Mouse (Mus musculus) forebrain, embryonic 15.5 days (tissue): ENCODE measurements at regions not wholly inside any gene's neighbourhood (a gene's known extent, or its start where the extent isn't known, plus 50 kb on each side); places are given as distances from the start of the nearest gene placed in this dataset.

Experiments
- ATAC-seq: fragments of 200-750 bp; cut with Nextera tagmentation; replicated peaks from 2 replicates; pipeline ENCODE4 v1.8.0; 2017; ENCODE audit warnings: mild to moderate bottlenecking, moderate TSS enrichment, moderate library complexity
- H3K27ac ChIP-seq: fragments of 300-500 bp; sonication (generic); replicated peaks from 2 replicates; pipeline ENCODE4 v1.5.1; 2015; ENCODE audit warnings: mild to moderate bottlenecking, inconsistent platforms
- H3K27me3 ChIP-seq: fragments of 300-500 bp; sonication (generic); 2 replicates; pipeline ENCODE4 v1.6.1; 2015; ENCODE audit warnings: inconsistent platforms
- H3K36me3 ChIP-seq: fragments of 300-500 bp; sonication (generic); 2 replicates; pipeline ENCODE4 v1.6.1; 2015; ENCODE audit warnings: mild to moderate bottlenecking, inconsistent platforms
- H3K4me1 ChIP-seq: fragments of 300-500 bp; sonication (generic); 2 replicates; pipeline ENCODE4 v1.6.1; 2015; ENCODE audit warnings: inconsistent platforms
- H3K4me2 ChIP-seq: fragments of 300-500 bp; sonication (generic); replicated peaks from 2 replicates; pipeline ENCODE4 v1.6.1; 2015; ENCODE audit warnings: mild to moderate bottlenecking, inconsistent platforms
- H3K4me3 ChIP-seq: fragments of 300-500 bp; sonication (generic); 2 replicates; pipeline ENCODE4 v1.5.1; 2015; ENCODE audit warnings: mild to moderate bottlenecking, inconsistent platforms
- H3K9ac ChIP-seq: fragments of 300-500 bp; sonication (generic); replicated peaks from 2 replicates; pipeline ENCODE4 v1.6.1; 2015; ENCODE audit warnings: mild to moderate bottlenecking, inconsistent platforms
- H3K9me3 ChIP-seq: fragments of 300-500 bp; sonication (generic); 2 replicates; pipeline ENCODE4 v1.6.1; 2016; ENCODE audit warnings: inconsistent platforms
- WGBS: fragments of 180-500 bp; shearing (Covaris S2); methylation state at CpG from one replicate; pipeline ENCODE4 v1.1.7; 2015; ENCODE audit warnings: mixed read lengths; 5-methylcytosine and 5-hydroxymethylcytosine counted together

- H3K9me3 ChIP-seq, result no peaks in the 10 kb centered on the region
- WGBS, result 85% methylated on average over 2 of the region's 2 CpGs
- no peak for ATAC-seq
These were observed 115.8 kb downstream of the Lnpk start for GRCm38 (mm10) chr2:74463407-74463806.

GRCm38 (mm10) chr2:74461211-74461844 is 117.9 kb downstream of the Lnpk start:
- 60% methylated on average over 11 of the region's 11 CpGs for WGBS
- Histone ChIP-seq H3K27me3 (peaks cover 10% of the 10 kb centered on the region), H3K4me3 (no peak overlapping the region), H3K27ac (no peak overlapping the region), H3K36me3 (no peaks in the 10 kb centered on the region), H3K9me3 (no peaks in the 10 kb centered on the region), H3K4me2 (no peak overlapping the region), H3K9ac (no peak overlapping the region), H3K4me1 (no peaks in the 10 kb centered on the region)
- no peak for ATAC-seq

More at GRCm38 (mm10) chr2:74463407-74463806, 115.8 kb downstream of the Lnpk start:
- H3K9ac ChIP-seq, result no peak overlapping the region
- H3K4me3 ChIP-seq, result no peak overlapping the region
- H3K4me2 ChIP-seq, result no peak overlapping the region
- no peaks in the 10 kb centered on the region for H3K36me3 ChIP-seq
- no peaks in the 10 kb centered on the region for H3K4me1 ChIP-seq
- H3K27me3 ChIP-seq, result peaks cover 10% of the 10 kb centered on the region
- no peak overlapping the region for H3K27ac ChIP-seq

GRCm38 (mm10) chr2:74454431-74454830 is 124.8 kb downstream of the Lnpk start:
- WGBS, result 78% methylated on average over 4 of the region's 4 CpGs
- ATAC-seq, result no peak
- H3K36me3 ChIP-seq, result no peaks in the 10 kb centered on the region
- no peak overlapping the region for H3K27ac ChIP-seq
- no peak overlapping the region for H3K9ac ChIP-seq
- H3K4me3 ChIP-seq, result no peak overlapping the region
- H3K27me3 ChIP-seq, result peaks cover 30% of the 10 kb centered on the region
- H3K9me3 ChIP-seq, result no peaks in the 10 kb centered on the region
- H3K4me1 ChIP-seq, result peaks cover 29% of the 10 kb centered on the region
- H3K4me2 ChIP-seq, result no peak overlapping the region

DNA sequence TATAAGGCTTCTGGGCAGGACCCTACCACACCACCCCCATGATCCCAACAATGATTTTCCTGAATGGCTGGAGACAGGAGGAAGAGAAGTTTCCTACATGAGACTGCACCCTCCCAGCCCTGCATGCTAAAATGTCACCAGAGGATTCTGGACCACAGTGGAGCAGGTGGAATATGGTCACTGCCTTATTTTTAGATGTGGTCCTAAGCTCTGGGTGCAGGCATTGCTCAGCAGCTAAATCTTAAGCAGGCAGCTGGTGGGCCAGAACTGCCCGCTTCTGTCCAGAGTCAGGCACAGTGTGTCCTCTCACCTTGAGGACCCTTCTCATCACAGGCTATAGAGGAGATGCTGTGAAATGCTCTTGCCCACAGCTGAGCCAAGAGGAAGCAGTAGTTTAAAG is 126.6 kb downstream of the Lnpk start:
- 85% methylated on average over 1 of the region's 1 CpGs for whole genome bisulfite sequencing
- Histone ChIP-seq H3K4me1 (peaks cover 29% of the 10 kb centered on the region), H3K27ac (no peak overlapping the region), H3K27me3 (peaks cover 35% of the 10 kb centered on the region), H3K4me2 (no peak overlapping the region), H3K9ac (no peak overlapping the region), H3K4me3 (no peak overlapping the region), H3K36me3 (no peaks in the 10 kb centered on the region), H3K9me3 (no peaks in the 10 kb centered on the region)
- no peak for ATAC-seq

GRCm38 (mm10) chr2:74451578-74451977 is 127.7 kb downstream of the Lnpk start:
- no peak for ATAC-seq
- 4% methylated on average over 6 of the region's 6 CpGs for WGBS

GRCm38 (mm10) chr2:74451038-74451437 is 128.2 kb downstream of the Lnpk start:
- Histone ChIP-seq H3K4me2 (peak overlapping the region; percentile 34), H3K9ac (no peak overlapping the region), H3K27me3 (peaks cover 40% of the 10 kb centered on the region), H3K4me1 (peaks cover 29% of the 10 kb centered on the region), H3K4me3 (0 out of 2 replicates have a peak overlapping the region, but pooled peaks have one; percentile 1), H3K36me3 (no peaks in the 10 kb centered on the region), H3K9me3 (no peaks in the 10 kb centered on the region), H3K27ac (peak overlapping the region; percentile 58)
- ATAC-seq, result peak; percentile 75
- 5% methylated on average over 4 of the region's 4 CpGs for WGBS

More at GRCm38 (mm10) chr2:74451578-74451977, 127.7 kb downstream of the Lnpk start:
- peaks cover 29% of the 10 kb centered on the region for H3K4me1 ChIP-seq
- H3K9ac ChIP-seq, result no peak overlapping the region
- peak overlapping the region; percentile 58 for H3K27ac ChIP-seq
- no peaks in the 10 kb centered on the region for H3K9me3 ChIP-seq
- H3K27me3 ChIP-seq, result peaks cover 40% of the 10 kb centered on the region
- H3K4me3 ChIP-seq, result 0 out of 2 replicates have a peak overlapping the region, but pooled peaks have one; percentile 1
- no peaks in the 10 kb centered on the region for H3K36me3 ChIP-seq
- peak overlapping the region; percentile 34 for H3K4me2 ChIP-seq

- peaks cover 29% of the 10 kb centered on the region for H3K4me1 ChIP-seq
- no peak overlapping the region for H3K4me2 ChIP-seq
- H3K9ac ChIP-seq, result no peak overlapping the region
- no peak overlapping the region for H3K4me3 ChIP-seq
- H3K36me3 ChIP-seq, result no peaks in the 10 kb centered on the region
- H3K27ac ChIP-seq, result peak overlapping the region; percentile 58
- peak; percentile 85 for ATAC-seq
- no peaks in the 10 kb centered on the region for H3K9me3 ChIP-seq
- peaks cover 35% of the 10 kb centered on the region for H3K27me3 ChIP-seq
- 7% methylated on average over 11 of the region's 11 CpGs for WGBS
These were observed 129.0 kb downstream of the Lnpk start for GRCm38 (mm10) chr2:74450064-74450765.

DNA sequence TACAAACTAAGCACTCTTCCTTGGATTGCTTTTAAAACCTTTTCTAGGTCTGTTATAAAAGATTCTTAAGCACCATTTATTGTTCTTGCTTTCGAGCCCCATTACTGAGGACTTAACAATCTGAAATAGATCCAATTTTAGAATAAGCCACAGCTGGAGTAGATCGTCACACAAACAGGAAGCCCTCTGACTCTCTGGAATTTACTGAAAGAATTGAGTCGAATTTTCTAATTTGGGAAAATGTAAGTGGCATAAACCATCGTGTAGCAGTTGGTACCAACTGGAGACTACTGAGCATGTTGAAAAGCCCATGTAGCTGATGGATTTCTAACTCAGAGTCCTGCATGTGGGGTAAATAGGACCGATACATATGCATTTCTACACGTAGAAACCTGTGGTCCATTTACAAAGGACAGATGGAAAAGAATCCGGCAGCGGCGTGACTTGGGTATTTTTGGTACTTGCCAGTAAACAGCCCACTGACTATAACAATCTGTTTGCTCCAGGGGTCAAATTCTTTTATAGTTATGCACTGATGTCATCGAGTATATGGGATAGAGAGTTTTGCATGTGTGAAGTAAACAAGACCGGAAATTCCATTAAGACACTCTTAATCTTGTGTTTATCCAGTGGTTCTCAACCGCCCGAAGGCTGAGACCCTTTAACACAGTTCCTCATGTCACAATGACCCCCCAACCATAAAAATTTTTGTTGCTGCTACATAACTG is 143.9 kb downstream of the Lnpk start:
- Histone ChIP-seq H3K4me3 (no peak overlapping the region), H3K9ac (no peak overlapping the region), H3K27me3 (no peaks in the 10 kb centered on the region), H3K4me1 (no peaks in the 10 kb centered on the region), H3K4me2 (no peak overlapping the region), H3K36me3 (no peaks in the 10 kb centered on the region), H3K27ac (no peak overlapping the region), H3K9me3 (no peaks in the 10 kb centered on the region)
- no peak for ATAC-seq
- 85% methylated on average over 13 of the region's 13 CpGs for WGBS

DNA sequence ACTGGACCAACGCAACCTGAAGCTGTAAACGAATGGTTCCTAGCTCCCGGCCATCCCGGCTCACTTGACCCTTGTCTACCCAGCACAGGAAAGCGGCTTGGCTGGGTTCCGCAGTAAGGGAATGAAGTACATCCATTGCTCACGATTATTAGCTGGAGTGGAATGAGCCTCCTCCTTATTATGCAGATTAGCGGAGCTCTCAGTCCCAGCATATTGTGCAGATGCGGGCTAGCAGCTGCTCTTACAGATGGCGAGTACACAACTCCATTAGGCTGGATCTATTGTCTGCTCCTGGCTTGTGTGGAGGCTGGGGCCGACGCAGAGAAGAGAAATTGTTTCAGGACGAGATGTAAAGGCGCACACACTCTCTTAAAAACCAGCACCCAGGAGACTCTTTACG is 152.5 kb downstream of the Lnpk start:
- Histone ChIP-seq H3K4me2 (peak overlapping the region; percentile 44), H3K27ac (peak overlapping the region; percentile 68), H3K4me3 (peak overlapping the region; percentile 10), H3K27me3 (no peaks in the 10 kb centered on the region), H3K4me1 (peaks cover 15% of the 10 kb centered on the region), H3K9ac (peak overlapping the region; percentile 35; the same call in 1 of the 2 replicates), H3K36me3 (no peaks in the 10 kb centered on the region), H3K9me3 (no peaks in the 10 kb centered on the region)
- ATAC-seq, result peak; percentile 98
- 5% methylated on average over 15 of the region's 15 CpGs for WGBS

- H3K27ac ChIP-seq, result no peak overlapping the region
- 84% methylated on average over 3 of the region's 3 CpGs for WGBS
- no peaks in the 10 kb centered on the region for H3K9me3 ChIP-seq
These were observed 154.5 kb downstream of the Lnpk start for GRCm38 (mm10) chr2:74424726-74425125.

DNA sequence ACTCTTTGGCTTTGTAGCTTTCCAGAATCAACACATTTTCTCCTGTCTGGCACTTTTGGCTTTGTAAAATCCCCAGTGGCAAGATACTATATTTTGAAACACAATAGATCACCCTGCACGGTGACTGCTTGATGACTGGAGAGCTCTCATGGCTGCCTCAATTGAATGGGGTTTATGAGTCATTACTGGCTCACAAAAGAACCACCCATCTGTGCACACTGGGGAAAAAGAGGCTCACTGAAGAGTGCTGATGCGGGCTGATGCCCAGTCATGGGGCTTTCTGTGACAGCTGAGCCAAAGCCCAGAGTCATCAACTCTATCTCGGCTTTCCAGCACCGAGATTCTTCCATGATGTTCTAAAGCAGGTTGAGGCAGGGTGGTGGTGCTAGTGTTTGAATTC is 163.1 kb downstream of the Lnpk start:
- no peak overlapping the region for H3K4me3 ChIP-seq
- H3K9ac ChIP-seq, result no peak overlapping the region
- no peaks in the 10 kb centered on the region for H3K27me3 ChIP-seq
- 9% methylated on average over 4 of the region's 4 CpGs for WGBS
- no peak overlapping the region; the same call in 1 of the 2 replicates for H3K27ac ChIP-seq
- ATAC-seq, result peak; percentile 77; the same call in 1 of the 2 replicates
- no peaks in the 10 kb centered on the region for H3K9me3 ChIP-seq
- H3K4me2 ChIP-seq, result no peak overlapping the region
- no peaks in the 10 kb centered on the region for H3K36me3 ChIP-seq
- H3K4me1 ChIP-seq, result peaks cover 6% of the 10 kb centered on the region

More at GRCm38 (mm10) chr2:74424726-74425125, 154.5 kb downstream of the Lnpk start:
- H3K4me1 ChIP-seq, result peaks cover 15% of the 10 kb centered on the region
- H3K4me2 ChIP-seq, result no peak overlapping the region
- no peak overlapping the region for H3K9ac ChIP-seq
- no peaks in the 10 kb centered on the region for H3K27me3 ChIP-seq
- no peak overlapping the region for H3K4me3 ChIP-seq
- ATAC-seq, result no peak
- H3K36me3 ChIP-seq, result no peaks in the 10 kb centered on the region

DNA sequence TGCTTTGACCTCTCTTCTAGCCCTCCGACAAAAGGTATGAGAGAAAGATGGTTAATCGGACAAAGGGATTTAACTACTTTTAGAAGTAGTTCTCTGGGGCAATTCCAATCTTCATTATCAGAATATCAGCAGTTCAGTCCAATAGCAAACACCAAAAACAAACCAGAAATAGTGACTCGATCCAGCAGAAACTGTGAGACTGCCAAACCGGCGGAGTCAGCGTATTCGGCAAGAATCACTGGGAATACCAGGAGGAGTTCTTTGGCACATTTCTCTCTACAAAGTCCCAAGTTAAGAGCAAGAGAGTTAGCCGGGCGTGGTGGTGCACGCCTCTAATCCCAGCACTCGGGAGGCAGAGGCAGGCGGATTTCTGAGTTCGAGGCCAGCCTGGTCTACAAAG is 164.5 kb downstream of the Lnpk start:
- WGBS, result 92% methylated on average over 13 of the region's 13 CpGs
- Histone ChIP-seq H3K4me2 (no peak overlapping the region), H3K27me3 (no peaks in the 10 kb centered on the region), H3K36me3 (no peaks in the 10 kb centered on the region), H3K9ac (no peak overlapping the region), H3K27ac (no peak overlapping the region), H3K9me3 (no peaks in the 10 kb centered on the region), H3K4me1 (peaks cover 10% of the 10 kb centered on the region), H3K4me3 (no peak overlapping the region)
- ATAC-seq, result no peak
